Mouse (Mus musculus) central nervous system, embryonic 14 days (tissue): ENCODE data around the gene Slc5a2. TPM values are rescaled to one million over a fixed set of nuclear protein-coding genes. Genes with fewer than 3 reads are reported as not detected.

Experiments
- polyA plus RNA-seq: library from polyadenylated mRNA; depleted of rRNA; stranded (reverse); fragments of >200 nt; gene quantifications from 2 replicates; pipeline ENCODE4 v1.2.3, GENCODE M21; 2012; rRNA removed

Slc5a2 gene
- polyA plus RNA-seq: 0.04 and 0.06 TPM in 2 replicates

DNA sequence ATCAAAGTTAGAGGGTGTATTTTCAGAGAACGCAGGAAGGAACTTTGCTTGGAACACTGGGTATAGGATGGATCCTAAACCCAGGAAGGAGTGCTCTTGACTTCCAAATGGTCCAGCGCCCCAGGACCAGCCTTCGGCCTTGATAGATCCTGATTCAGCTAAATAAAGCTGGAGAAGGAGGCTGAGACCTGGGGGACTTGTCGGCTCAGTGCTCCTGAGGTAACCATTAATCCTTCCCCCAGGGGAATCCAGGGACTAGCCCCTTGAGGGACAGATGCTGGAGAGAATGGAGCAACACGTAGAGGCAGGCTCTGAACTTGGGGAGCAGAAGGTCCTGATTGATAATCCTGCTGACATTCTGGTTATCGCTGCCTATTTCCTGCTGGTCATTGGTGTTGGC lies at the start of gene Slc5a2:
Gene Slc5a2 (plus strand): TSS at position 247 of the 400 bp plus-strand sequence.

DNA sequence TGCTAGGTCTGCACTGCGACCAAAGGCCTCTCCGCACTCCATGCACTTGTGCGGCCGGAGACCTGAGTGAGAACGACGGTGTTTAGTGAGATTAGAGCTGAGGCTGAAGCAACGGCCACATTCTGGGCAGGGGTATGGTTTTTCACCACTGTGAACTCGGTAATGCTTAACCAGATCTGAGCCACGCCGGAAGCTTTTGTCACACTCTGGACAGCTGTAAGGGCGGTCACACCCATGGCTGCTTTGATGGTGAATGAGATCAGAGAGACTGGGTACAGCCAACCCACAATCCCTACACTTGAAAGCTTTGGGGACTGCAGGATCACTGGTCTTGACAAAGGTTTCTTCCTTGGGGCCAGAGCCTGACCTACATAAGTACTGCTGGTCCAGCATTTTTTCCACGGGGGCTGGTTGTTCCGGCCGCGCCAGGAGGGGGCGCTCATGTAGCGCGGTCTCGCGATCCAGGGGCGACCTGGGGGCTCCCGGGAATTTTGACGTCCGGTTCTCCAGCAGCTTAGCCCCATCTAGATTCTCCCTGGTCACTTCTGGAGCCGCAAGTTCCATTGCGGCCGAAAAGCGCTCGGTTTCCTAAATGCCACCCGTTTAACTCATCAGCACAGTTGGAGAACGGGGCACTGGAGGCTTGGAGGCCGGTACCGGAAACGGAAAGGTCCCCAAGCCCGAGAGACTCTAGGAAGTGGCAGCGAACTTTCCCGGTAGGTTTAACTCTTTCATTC lies 28.4 kb upstream of the Slc5a2 start, which contains the start of gene Armc5:
Gene Armc5 (plus strand): TSS at position 487 of the 737 bp plus-strand sequence.

DNA sequence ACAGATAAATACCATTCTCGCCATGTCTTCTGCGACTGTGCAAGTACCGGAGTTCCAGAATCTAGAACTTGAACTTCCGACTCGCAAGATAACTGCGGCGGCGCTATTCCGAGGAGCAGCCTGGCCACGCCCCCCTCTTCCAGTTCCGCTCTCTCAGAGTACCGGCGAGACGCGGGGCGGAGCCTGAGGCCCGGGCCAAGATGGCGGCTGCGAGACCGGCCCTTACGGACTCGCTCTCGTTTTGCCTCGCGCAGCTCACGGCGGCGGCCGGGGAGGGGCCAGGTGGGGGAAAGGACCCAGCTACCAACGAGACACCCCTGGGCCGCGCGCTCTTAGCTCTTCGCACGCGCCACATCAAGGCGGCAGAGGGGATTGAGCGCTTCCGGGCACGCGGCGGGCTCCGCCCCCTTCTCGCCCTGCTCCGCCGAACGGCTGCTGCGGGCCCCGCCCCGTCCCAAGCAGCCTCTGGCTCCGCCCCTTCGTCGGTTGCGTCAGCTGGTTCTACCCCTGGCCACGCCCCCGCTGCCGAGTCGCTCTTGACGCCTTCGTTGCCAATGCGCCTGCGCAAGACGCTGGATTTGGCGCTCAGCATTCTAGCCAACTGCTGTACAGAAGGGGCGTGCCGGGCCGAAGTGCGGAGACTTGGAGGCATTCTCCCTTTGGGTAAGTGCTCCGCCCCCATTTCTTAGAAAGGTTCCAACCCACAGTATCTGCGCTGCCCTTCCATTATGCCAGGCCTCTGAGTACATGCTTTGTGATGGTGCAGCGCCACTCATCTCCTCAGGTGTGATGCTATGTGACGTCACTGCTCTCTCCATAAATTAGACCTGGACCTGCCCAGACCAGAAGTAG lies 27.3 kb upstream of the Slc5a2 start, which contains the start of gene 9130023H24Rik:
Gene 9130023H24Rik (minus strand): TSS at position 105 of the 852 bp plus-strand sequence.

DNA sequence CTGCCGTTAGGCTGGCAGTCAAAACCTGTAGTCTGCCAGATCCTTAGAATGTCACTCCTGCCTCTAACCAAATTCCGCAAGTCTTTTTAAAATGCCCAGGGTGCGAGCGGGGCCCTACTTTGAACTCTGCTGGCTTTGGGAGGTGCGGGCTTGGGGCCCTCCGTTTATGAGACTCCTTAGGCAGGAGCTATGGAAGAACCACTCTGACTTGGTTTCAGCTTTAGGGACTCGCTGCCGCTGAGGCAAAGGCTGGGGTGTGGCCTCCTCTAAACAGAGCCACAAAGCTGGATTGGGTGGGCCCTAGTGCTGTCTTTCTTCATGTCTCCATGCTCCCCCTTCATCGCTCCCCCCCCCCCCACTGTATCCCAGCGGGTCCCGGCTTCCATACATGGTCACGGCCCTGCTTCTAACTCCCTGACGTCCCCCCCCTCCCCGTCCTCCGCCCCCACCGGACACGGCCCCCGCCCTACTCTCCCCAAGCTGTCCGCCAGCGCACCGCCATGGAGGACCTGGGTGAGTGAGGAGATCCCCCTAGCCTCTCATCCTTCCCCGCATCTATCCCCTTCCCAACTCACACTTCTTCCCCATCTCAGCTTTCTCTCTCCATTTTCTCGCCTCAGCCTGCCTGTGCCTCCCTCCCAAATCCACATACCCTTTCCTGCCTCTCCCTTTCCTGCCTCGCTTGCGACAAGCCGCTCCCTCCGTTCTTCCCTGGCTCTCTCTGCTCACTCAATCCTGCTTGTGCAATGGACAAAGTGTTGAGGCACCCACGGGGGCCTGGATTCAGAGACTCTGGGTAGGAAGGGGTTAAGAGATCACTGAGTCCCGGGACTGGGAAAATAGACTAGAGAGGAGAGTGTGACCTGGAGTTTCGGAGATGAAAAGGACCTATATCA lies 18.7 kb upstream of the Slc5a2 start, which contains the start of gene Tgfb1i1:
Gene Tgfb1i1 (plus strand): TSS at position 317 of the 896 bp plus-strand sequence.

DNA sequence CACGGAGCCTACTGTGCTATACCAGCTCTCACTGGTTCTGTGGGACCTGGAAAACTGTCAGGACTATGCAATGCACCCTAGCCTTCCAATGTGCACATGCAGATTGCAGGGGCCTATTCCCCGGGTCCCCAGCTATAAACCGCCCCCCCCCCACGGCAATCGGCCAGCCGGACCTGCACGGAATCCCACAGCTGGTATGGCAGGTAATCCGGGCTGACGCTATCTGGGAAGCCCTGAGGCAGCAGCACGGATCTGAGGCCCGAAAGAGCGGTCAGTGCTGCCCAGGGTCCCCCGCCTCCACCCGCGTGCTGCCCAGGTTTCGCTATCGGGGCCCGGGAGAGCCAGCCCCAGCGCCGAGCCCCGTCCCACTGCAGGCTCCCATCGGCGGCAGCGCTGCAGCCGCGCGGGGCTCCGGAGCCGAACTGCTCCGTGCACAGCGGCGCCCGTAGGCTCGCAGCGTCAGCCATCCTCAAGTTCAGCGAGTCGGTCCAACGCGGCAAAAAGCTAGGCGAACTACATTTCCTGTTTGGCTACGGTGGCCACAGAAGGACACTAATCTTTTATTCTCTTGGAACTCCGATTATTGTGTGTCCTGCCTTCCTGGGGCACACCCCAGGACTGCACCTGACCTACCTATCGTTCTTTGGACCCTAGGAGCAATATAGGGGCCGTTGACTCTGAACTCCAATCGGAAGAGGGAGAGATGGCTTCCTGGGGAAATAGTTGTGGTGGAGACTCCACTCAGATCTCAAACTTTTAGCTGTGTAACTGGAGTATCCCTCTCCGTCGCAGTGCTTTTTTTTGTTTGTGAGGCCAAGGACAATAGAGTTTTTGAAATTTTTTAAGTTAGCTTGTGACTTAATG lies 32.4 kb downstream of the Slc5a2 start, which contains the start of gene BC017158:
Gene BC017158 (minus strand): TSS at position 554 of the 864 bp plus-strand sequence.

Other genes with a start within 250 kb of the Slc5a2 start
- gene Itgam, start 203.0 kb upstream of the Slc5a2 start, polyA plus RNA-seq: 2.0 and 2.3 TPM in 2 replicates
- 0.01 and 0.05 TPM in 2 replicates for gene Gm49368, start 203.0 kb upstream of the Slc5a2 start, polyA plus RNA-seq
- 0.14 and 0.15 TPM in 2 replicates for gene Itgax, start 136.1 kb upstream of the Slc5a2 start, polyA plus RNA-seq
- 0.04 TPM in 1 of 2 replicates, not detected in the other for gene Itgad, start 111.3 kb upstream of the Slc5a2 start, polyA plus RNA-seq
- gene Cox6a2, start 59.3 kb upstream of the Slc5a2 start, polyA plus RNA-seq: 0.09 and 10.5 TPM in 2 replicates
- 12.8 and 15.7 TPM in 2 replicates for gene Armc5, start 28.3 kb upstream of the Slc5a2 start, polyA plus RNA-seq
- gene 9130023H24Rik, start 27.6 kb upstream of the Slc5a2 start, polyA plus RNA-seq: 3.0 and 3.6 TPM in 2 replicates
- 13.1 and 23.1 TPM in 2 replicates for gene Tgfb1i1, start 18.8 kb upstream of the Slc5a2 start, polyA plus RNA-seq
- 25.4 and 34.0 TPM in 2 replicates for gene BC017158, start 32.5 kb downstream of the Slc5a2 start, polyA plus RNA-seq
- gene Rgs10, start 153.1 kb downstream of the Slc5a2 start, polyA plus RNA-seq: 29.2 and 31.3 TPM in 2 replicates
- 182 and 193 TPM in 2 replicates for gene Tial1, start 196.1 kb downstream of the Slc5a2 start, polyA plus RNA-seq